Mouse (Mus musculus) neural tube, embryonic 14.5 days (tissue): ENCODE measurements around the gene Tgfbr3. TPM values are rescaled to one million over a fixed set of nuclear protein-coding genes. Genes with fewer than 3 reads are reported as not detected.

Source experiments
- ATAC-seq: fragments of 200-750 bp; cut with Nextera tagmentation; 2 replicates; pipeline ENCODE4 v1.8.0; 2017; ENCODE audit warnings: low read depth, mild to moderate bottlenecking, moderate TSS enrichment, moderate library complexity
- H3K27ac ChIP-seq: fragments of 300-500 bp; sonication (generic); 2 replicates; pipeline ENCODE4 v1.5.1; 2014; ENCODE audit warnings: low read depth, mild to moderate bottlenecking, control low read depth, low read length, moderate library complexity, mixed read lengths
- H3K27me3 ChIP-seq: fragments of 300-500 bp; sonication (generic); 2 replicates; pipeline ENCODE4 v1.6.1; 2014; ENCODE audit warnings: low read length; ENCODE audit not compliant: control insufficient read depth, insufficient read depth
- H3K36me3 ChIP-seq: fragments of 300-500 bp; sonication (generic); 2 replicates; pipeline ENCODE4 v1.6.1; 2014; ENCODE audit warnings: low read length, mixed read lengths; ENCODE audit not compliant: control insufficient read depth, insufficient read depth
- H3K4me1 ChIP-seq: fragments of 300-500 bp; sonication (generic); 2 replicates; pipeline ENCODE4 v1.6.1; 2014; ENCODE audit warnings: low read length; ENCODE audit not compliant: control insufficient read depth, insufficient read depth
- H3K4me2 ChIP-seq: fragments of 300-500 bp; sonication (generic); 2 replicates; pipeline ENCODE4 v1.6.1; 2014; ENCODE audit warnings: mild to moderate bottlenecking, low read depth, low read length, control low read depth
- H3K4me3 ChIP-seq: fragments of 300-500 bp; sonication (generic); 2 replicates; pipeline ENCODE4 v1.5.1; 2014; ENCODE audit warnings: low read depth, low read length, control low read depth, mixed read lengths
- H3K9ac ChIP-seq: fragments of 300-500 bp; sonication (generic); replicated peaks from 2 replicates; pipeline ENCODE4 v1.6.1; 2014; ENCODE audit warnings: low read depth, mild to moderate bottlenecking, control low read depth, low read length, mixed read lengths
- H3K9me3 ChIP-seq: fragments of 300-500 bp; sonication (generic); 2 replicates; pipeline ENCODE4 v1.6.1; 2016; ENCODE audit warnings: low read length; ENCODE audit not compliant: control insufficient read depth
- WGBS: fragments of 180-500 bp; shearing (Covaris S2); extraction: QIAGEN DNeasy Blood & Tissue Kit; methylation state at CpG from one replicate; pipeline ENCODE4 v1.1.7; 2014; 5-methylcytosine and 5-hydroxymethylcytosine counted together
- polyA plus RNA-seq: library from polyadenylated mRNA; unstranded; fragments of >200 nt; fragmentation: Nextera tagmentation; extraction: Ambion mirVana; gene quantifications from 2 replicates; pipeline ENCODE4 v1.2.1, GENCODE M21; 2014

Tgfbr3 gene
- polyA plus RNA-seq, 1 experiment from 2014 or later, result 2.6 TPM

DNA sequence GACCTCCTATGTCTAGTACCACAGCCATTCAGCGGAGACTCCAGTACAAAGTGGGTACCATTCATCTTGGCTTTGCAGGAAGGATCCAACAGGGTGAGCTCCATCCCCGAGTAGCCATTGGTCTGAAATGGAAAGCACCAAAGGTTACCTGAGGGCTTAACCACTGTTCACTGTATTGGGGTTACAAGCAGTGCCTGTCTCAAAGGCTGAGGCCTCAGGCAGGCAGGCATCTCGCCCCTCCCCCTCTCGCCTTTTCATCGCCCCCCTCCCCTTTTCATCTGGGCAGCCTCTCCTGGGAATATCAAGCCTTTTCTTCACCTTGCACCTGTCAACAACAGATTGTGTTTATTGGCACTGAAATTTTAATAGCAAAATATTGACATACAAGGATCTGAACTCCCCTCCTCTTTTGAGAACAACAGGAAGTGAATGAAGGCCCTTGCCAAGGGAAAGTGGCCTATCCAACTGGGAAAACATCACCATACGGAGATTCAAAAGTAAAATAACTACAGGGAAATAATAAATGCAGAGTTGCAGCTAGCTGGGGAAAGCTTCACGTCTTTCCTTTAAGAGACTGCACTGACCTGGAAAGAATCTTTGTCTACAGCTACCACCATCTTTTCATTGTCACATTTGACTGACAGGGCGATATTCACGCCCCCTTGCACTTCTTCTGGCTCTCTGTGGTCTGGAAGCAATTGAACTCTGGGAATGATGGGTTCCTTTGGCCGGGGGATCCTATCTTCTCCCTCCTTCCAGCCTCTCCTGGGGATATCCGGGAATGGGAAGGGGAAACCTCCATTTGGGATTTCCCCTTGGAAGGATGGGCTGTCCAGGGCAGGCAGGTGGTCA lies 149.4 kb downstream of the Tgfbr3 start:
- Histone ChIP-seq H3K27me3 (no peaks in the 10 kb centered on the region), H3K4me2 (no peak overlapping the region), H3K36me3 (no peaks in the 10 kb centered on the region), H3K27ac (no peak overlapping the region), H3K9me3 (no peaks in the 10 kb centered on the region), H3K4me3 (no peak overlapping the region), H3K9ac (no peak overlapping the region), H3K4me1 (no peaks in the 10 kb centered on the region)
- ATAC-seq, result no peak
- WGBS, result 70% methylated on average over 11 of the region's 11 CpGs

GRCm38 (mm10) chr5:107133336-107133735 lies 156.1 kb downstream of the Tgfbr3 start:
- ATAC-seq, result no peak
- no peak overlapping the region for H3K27ac ChIP-seq
- no peak overlapping the region for H3K4me2 ChIP-seq
- no peak overlapping the region for H3K9ac ChIP-seq
- H3K27me3 ChIP-seq, result no peaks in the 10 kb centered on the region
- H3K9me3 ChIP-seq, result no peaks in the 10 kb centered on the region
- no peaks in the 10 kb centered on the region for H3K4me1 ChIP-seq
- no peaks in the 10 kb centered on the region for H3K36me3 ChIP-seq
- H3K4me3 ChIP-seq, result no peak overlapping the region
- WGBS, result 89% methylated on average over 2 of the region's 2 CpGs

GRCm38 (mm10) chr5:107132231-107132630 lies 157.2 kb downstream of the Tgfbr3 start:
- H3K4me3 ChIP-seq, result no peak overlapping the region
- WGBS, result 83% methylated on average over 8 of the region's 8 CpGs
- no peaks in the 10 kb centered on the region for H3K27me3 ChIP-seq
- H3K27ac ChIP-seq, result no peak overlapping the region
- H3K9me3 ChIP-seq, result no peaks in the 10 kb centered on the region
- H3K9ac ChIP-seq, result no peak overlapping the region
- H3K4me1 ChIP-seq, result no peaks in the 10 kb centered on the region
- no peak overlapping the region for H3K4me2 ChIP-seq
- H3K36me3 ChIP-seq, result no peaks in the 10 kb centered on the region
- no peak for ATAC-seq

- Histone ChIP-seq H3K27me3 (no peaks in the 10 kb centered on the region), H3K36me3 (no peaks in the 10 kb centered on the region), H3K9me3 (no peaks in the 10 kb centered on the region), H3K4me3 (no peak overlapping the region), H3K4me2 (no peak overlapping the region), H3K27ac (no peak overlapping the region), H3K4me1 (no peaks in the 10 kb centered on the region), H3K9ac (no peak overlapping the region)
- WGBS, result 61% methylated on average over 5 of the region's 5 CpGs
- ATAC-seq, result no peak
These were observed 160.1 kb downstream of the Tgfbr3 start for GRCm38 (mm10) chr5:107129304-107129703.

DNA sequence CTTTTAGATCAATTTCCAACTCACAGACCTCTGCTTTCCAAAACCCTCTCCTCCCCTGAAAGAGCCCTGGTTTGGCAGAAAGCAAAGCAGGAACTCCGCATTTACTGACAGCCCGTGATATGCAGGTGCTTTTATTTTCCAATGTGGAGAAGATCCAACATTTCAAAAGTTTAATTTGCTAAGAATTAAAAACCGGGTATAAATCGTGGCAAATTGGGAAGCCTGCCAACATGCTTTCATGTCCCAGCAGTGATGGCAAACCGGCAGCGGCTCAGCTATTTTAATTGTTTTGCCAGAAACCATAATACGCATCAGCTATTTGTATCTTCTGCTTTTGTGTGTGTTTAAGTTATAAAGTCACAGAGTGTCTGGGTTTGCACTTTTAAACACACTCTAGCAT lies 162.9 kb downstream of the Tgfbr3 start:
- Histone ChIP-seq H3K36me3 (no peaks in the 10 kb centered on the region), H3K27ac (no peak overlapping the region), H3K4me1 (no peaks in the 10 kb centered on the region), H3K9me3 (no peaks in the 10 kb centered on the region), H3K27me3 (no peaks in the 10 kb centered on the region), H3K4me2 (no peak overlapping the region), H3K9ac (no peak overlapping the region), H3K4me3 (no peak overlapping the region)
- no peak for ATAC-seq
- 40% methylated on average over 7 of the region's 7 CpGs for WGBS

DNA sequence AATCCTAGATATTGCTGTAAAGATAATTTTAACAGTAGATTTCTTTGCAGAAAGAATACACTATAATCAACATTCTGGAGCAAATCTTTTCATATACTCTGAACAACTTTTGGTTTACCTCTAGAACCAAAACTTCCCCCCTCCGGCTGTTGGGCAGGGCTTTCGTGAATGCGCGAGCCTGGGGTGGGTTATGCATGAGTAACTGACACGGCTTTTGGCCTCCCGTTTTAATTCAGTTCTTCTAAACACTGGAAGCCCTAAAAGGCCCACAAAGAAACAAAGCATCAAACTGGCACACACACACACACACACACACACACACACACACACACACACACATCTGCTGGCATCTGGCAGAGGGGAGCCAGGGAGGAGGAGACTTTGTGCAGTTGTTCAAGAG lies 164.3 kb downstream of the Tgfbr3 start:
- Histone ChIP-seq H3K36me3 (no peaks in the 10 kb centered on the region), H3K4me3 (no peak overlapping the region), H3K27ac (no peak overlapping the region), H3K9ac (no peak overlapping the region), H3K4me1 (no peaks in the 10 kb centered on the region), H3K27me3 (no peaks in the 10 kb centered on the region), H3K4me2 (no peak overlapping the region), H3K9me3 (no peaks in the 10 kb centered on the region)
- ATAC-seq, result no peak
- 57% methylated on average over 6 of the region's 6 CpGs for whole genome bisulfite sequencing

- Histone ChIP-seq H3K27ac (no peak overlapping the region), H3K9ac (no peak overlapping the region), H3K9me3 (no peaks in the 10 kb centered on the region), H3K4me2 (no peak overlapping the region), H3K4me3 (no peak overlapping the region), H3K27me3 (no peaks in the 10 kb centered on the region), H3K4me1 (no peaks in the 10 kb centered on the region), H3K36me3 (no peaks in the 10 kb centered on the region)
- WGBS, result 71% methylated on average over 7 of the region's 7 CpGs
- no peak for ATAC-seq
These were observed 164.9 kb downstream of the Tgfbr3 start for GRCm38 (mm10) chr5:107124531-107124930.

- H3K9ac ChIP-seq, result no peak overlapping the region
- H3K4me1 ChIP-seq, result no peaks in the 10 kb centered on the region
- H3K9me3 ChIP-seq, result no peaks in the 10 kb centered on the region
- H3K4me3 ChIP-seq, result no peak overlapping the region
- no peak overlapping the region for H3K27ac ChIP-seq
- 81% methylated on average over 4 of the region's 4 CpGs for WGBS
- H3K27me3 ChIP-seq, result no peaks in the 10 kb centered on the region
- no peak for ATAC-seq
- H3K36me3 ChIP-seq, result no peaks in the 10 kb centered on the region
- no peak overlapping the region for H3K4me2 ChIP-seq
These were observed 166.8 kb downstream of the Tgfbr3 start for GRCm38 (mm10) chr5:107122622-107123021.

GRCm38 (mm10) chr5:107121086-107121485 lies 168.3 kb downstream of the Tgfbr3 start:
- no peaks in the 10 kb centered on the region for H3K4me1 ChIP-seq
- H3K27ac ChIP-seq, result no peak overlapping the region

More at GRCm38 (mm10) chr5:107121086-107121485, 168.3 kb downstream of the Tgfbr3 start:
- 77% methylated on average over 10 of the region's 10 CpGs for WGBS
- no peak for ATAC-seq
- Histone ChIP-seq H3K4me2 (no peak overlapping the region), H3K9me3 (no peaks in the 10 kb centered on the region), H3K9ac (no peak overlapping the region), H3K4me3 (no peak overlapping the region), H3K27me3 (no peaks in the 10 kb centered on the region), H3K36me3 (no peaks in the 10 kb centered on the region)
